Mouse (Mus musculus) neural tube, embryonic 11.5 days (tissue): ENCODE measurements at regions not wholly inside any gene's neighbourhood (a gene's known extent, or its start where the extent isn't known, plus 50 kb on each side); places are given as distances from the start of the nearest gene placed in this dataset.

Experiments used
- ATAC-seq: fragments of 200-750 bp; cut with Nextera tagmentation; 2 replicates; pipeline ENCODE4 v1.8.0; 2017; ENCODE audit warnings: moderate number of reproducible peaks, mild to moderate bottlenecking, moderate TSS enrichment, moderate library complexity; ENCODE audit not compliant: insufficient read depth, low FRiP score, low TSS enrichment
- DNase-seq: peaks from one replicate; pipeline ENCODE4 v3.0.0-alpha.2; 2015; ENCODE audit warnings: low spot score
- H3K27ac ChIP-seq: fragments of 300-500 bp; sonication (generic); 2 replicates; pipeline ENCODE4 v1.5.1; 2014; ENCODE audit warnings: low read depth, mild to moderate bottlenecking, low read length
- H3K27me3 ChIP-seq: fragments of 300-500 bp; sonication (generic); 2 replicates; pipeline ENCODE4 v1.6.1; 2014; ENCODE audit warnings: mild to moderate bottlenecking, low read length, mixed read lengths; ENCODE audit not compliant: control insufficient read depth, insufficient read depth
- H3K36me3 ChIP-seq: fragments of 300-500 bp; sonication (generic); 2 replicates; pipeline ENCODE4 v1.6.1; 2014; ENCODE audit warnings: mild to moderate bottlenecking, low read length, moderate library complexity, mixed read lengths; ENCODE audit not compliant: control insufficient read depth, insufficient read depth
- H3K4me1 ChIP-seq: fragments of 300-500 bp; sonication (generic); 2 replicates; pipeline ENCODE4 v1.6.1; 2014; ENCODE audit warnings: low read length, mixed read lengths; ENCODE audit not compliant: control insufficient read depth, insufficient read depth
- H3K4me2 ChIP-seq: fragments of 300-500 bp; sonication (generic); 2 replicates; pipeline ENCODE4 v1.6.1; 2014; ENCODE audit warnings: low read depth, mild to moderate bottlenecking, moderate library complexity
- H3K4me3 ChIP-seq: fragments of 300-500 bp; sonication (generic); 2 replicates; pipeline ENCODE4 v1.5.1; 2014; ENCODE audit warnings: low read depth, low read length
- H3K9ac ChIP-seq: fragments of 300-500 bp; sonication (generic); 2 replicates; pipeline ENCODE4 v1.6.1; 2014; ENCODE audit warnings: mild to moderate bottlenecking, low read length
- H3K9me3 ChIP-seq: fragments of 300-500 bp; sonication (generic); 2 replicates; pipeline ENCODE4 v1.6.1; 2016; ENCODE audit warnings: low read length; ENCODE audit not compliant: control insufficient read depth
- WGBS: fragments of 180-500 bp; shearing (Covaris S2); extraction: QIAGEN DNeasy Blood & Tissue Kit; methylation state at CpG from one replicate; pipeline ENCODE4 v1.1.7; 2014; 5-methylcytosine and 5-hydroxymethylcytosine counted together

GRCm38 (mm10) chr16:9113801-9114200 lies 283.9 kb downstream of the 1810013L24Rik start:
- no peak for DNase-seq
- H3K4me3 ChIP-seq: no peak overlapping the region
- no peak overlapping the region for H3K4me2 ChIP-seq
- peaks cover 2% of the 10 kb centered on the region; the same call in 1 of the 2 replicates for H3K9me3 ChIP-seq
- H3K36me3 ChIP-seq: no peaks in the 10 kb centered on the region
- H3K4me1 ChIP-seq: 0 out of 2 replicates have a peak, but pooled peaks cover 4% of the 10 kb centered on the region
- 93% methylated on average over 3 of the region's 3 CpGs for WGBS
- no peak overlapping the region for H3K9ac ChIP-seq
- no peak overlapping the region for H3K27ac ChIP-seq
- H3K27me3 ChIP-seq: no peaks in the 10 kb centered on the region
- ATAC-seq: no peak

GRCm38 (mm10) chr16:9115548-9115947 lies 285.6 kb downstream of the 1810013L24Rik start:
- Histone ChIP-seq H3K4me3 (no peak overlapping the region), H3K9me3 (peaks cover 2% of the 10 kb centered on the region; the same call in 1 of the 2 replicates), H3K9ac (no peak overlapping the region), H3K4me2 (no peak overlapping the region), H3K36me3 (no peaks in the 10 kb centered on the region), H3K4me1 (peaks cover 4% of the 10 kb centered on the region; the same call in 1 of the 2 replicates), H3K27me3 (no peaks in the 10 kb centered on the region), H3K27ac (no peak overlapping the region)
- WGBS: 40% methylated on average over 5 of the region's 5 CpGs
- ATAC-seq: no peak
- DNase-seq: no peak

- 87% methylated on average over 2 of the region's 2 CpGs for WGBS
- H3K9ac ChIP-seq: no peak overlapping the region
- DNase-seq: no peak
- no peak overlapping the region for H3K4me2 ChIP-seq
- no peaks in the 10 kb centered on the region for H3K36me3 ChIP-seq
- H3K27me3 ChIP-seq: no peaks in the 10 kb centered on the region
- H3K27ac ChIP-seq: no peak overlapping the region
- no peaks in the 10 kb centered on the region for H3K9me3 ChIP-seq
- H3K4me3 ChIP-seq: no peak overlapping the region
- no peak for ATAC-seq
- peaks cover 4% of the 10 kb centered on the region; the same call in 1 of the 2 replicates for H3K4me1 ChIP-seq
Observed at GRCm38 (mm10) chr16:9121581-9121980, 291.7 kb downstream of the 1810013L24Rik start.

- no peak overlapping the region for H3K4me2 ChIP-seq
- no peaks in the 10 kb centered on the region for H3K36me3 ChIP-seq
- ATAC-seq (no peak), DNase-seq (no peak)
- no peaks in the 10 kb centered on the region for H3K27me3 ChIP-seq
- no peaks in the 10 kb centered on the region for H3K9me3 ChIP-seq
- no peaks in the 10 kb centered on the region for H3K4me1 ChIP-seq
- WGBS: 77% methylated on average over 3 of the region's 3 CpGs
- no peak overlapping the region for H3K4me3 ChIP-seq
- H3K9ac ChIP-seq: no peak overlapping the region
- H3K27ac ChIP-seq: no peak overlapping the region
Observed at GRCm38 (mm10) chr16:9132113-9132512, 302.2 kb downstream of the 1810013L24Rik start.

- Histone ChIP-seq H3K4me2 (no peak overlapping the region), H3K27ac (no peak overlapping the region), H3K9me3 (no peaks in the 10 kb centered on the region), H3K9ac (no peak overlapping the region), H3K27me3 (no peaks in the 10 kb centered on the region), H3K4me1 (no peaks in the 10 kb centered on the region), H3K36me3 (no peaks in the 10 kb centered on the region), H3K4me3 (no peak overlapping the region)
- ATAC-seq (no peak), DNase-seq (no peak)
Observed at GRCm38 (mm10) chr16:9132778-9133177, 302.9 kb downstream of the 1810013L24Rik start.

GRCm38 (mm10) chr16:9135377-9135776 lies 305.5 kb downstream of the 1810013L24Rik start:
- Histone ChIP-seq H3K36me3 (no peaks in the 10 kb centered on the region), H3K9ac (no peak overlapping the region), H3K4me2 (no peak overlapping the region), H3K9me3 (no peaks in the 10 kb centered on the region), H3K27me3 (no peaks in the 10 kb centered on the region), H3K4me1 (no peaks in the 10 kb centered on the region), H3K27ac (no peak overlapping the region), H3K4me3 (no peak overlapping the region)
- DNase-seq: no peak
- ATAC-seq: no peak
- WGBS: 86% methylated on average over 8 of the region's 8 CpGs

- no peaks in the 10 kb centered on the region for H3K27me3 ChIP-seq
- WGBS: 66% methylated on average over 8 of the region's 8 CpGs
- no peaks in the 10 kb centered on the region for H3K36me3 ChIP-seq
- no peak for DNase-seq
- H3K9me3 ChIP-seq: no peaks in the 10 kb centered on the region
- no peak overlapping the region for H3K27ac ChIP-seq
- no peak overlapping the region for H3K4me3 ChIP-seq
- no peaks in the 10 kb centered on the region for H3K4me1 ChIP-seq
- no peak overlapping the region for H3K4me2 ChIP-seq
- no peak for ATAC-seq
- H3K9ac ChIP-seq: no peak overlapping the region
Observed at GRCm38 (mm10) chr16:9138552-9139224, 308.8 kb downstream of the 1810013L24Rik start.

GRCm38 (mm10) chr16:9139405-9139804 lies 309.5 kb downstream of the 1810013L24Rik start:
- WGBS: 81% methylated on average over 3 of the region's 3 CpGs
- H3K4me1 ChIP-seq: no peaks in the 10 kb centered on the region
- H3K27ac ChIP-seq: no peak overlapping the region
- H3K27me3 ChIP-seq: no peaks in the 10 kb centered on the region
- H3K36me3 ChIP-seq: no peaks in the 10 kb centered on the region
- H3K4me3 ChIP-seq: no peak overlapping the region
- ATAC-seq: no peak
- H3K9me3 ChIP-seq: no peaks in the 10 kb centered on the region
- DNase-seq: no peak
- H3K9ac ChIP-seq: no peak overlapping the region
- H3K4me2 ChIP-seq: no peak overlapping the region
